Mouse (Mus musculus) hindbrain, postnatal 0 days (tissue): Measurements from ENCODE around the gene Pwwp2a. TPM values are rescaled to one million over a fixed set of nuclear protein-coding genes. Genes with fewer than 3 reads are reported as not detected.

ENCODE experiments used
- ATAC-seq: fragments of 200-750 bp; cut with Nextera tagmentation; 2 replicates; pipeline ENCODE4 v1.8.0; 2017; ENCODE audit warnings: mild to moderate bottlenecking, moderate TSS enrichment, moderate library complexity
- DNase-seq: peaks from one replicate; pipeline ENCODE4 v3.0.0-alpha.2; 2015; ENCODE audit warnings: low spot score
- H3K27ac ChIP-seq: fragments of 300-500 bp; sonication (generic); 2 replicates; pipeline ENCODE4 v1.5.1; 2014; ENCODE audit warnings: mild to moderate bottlenecking
- H3K27me3 ChIP-seq: fragments of 300-500 bp; sonication (generic); 2 replicates; pipeline ENCODE4 v1.6.1; 2014; ENCODE audit warnings: low read length, mixed read lengths; ENCODE audit not compliant: insufficient read depth
- H3K36me3 ChIP-seq: fragments of 300-500 bp; sonication (generic); 2 replicates; pipeline ENCODE4 v1.6.1; 2014; ENCODE audit warnings: low read length, mixed read lengths; ENCODE audit not compliant: insufficient read depth
- H3K4me1 ChIP-seq: fragments of 300-500 bp; sonication (generic); 2 replicates; pipeline ENCODE4 v1.6.1; 2014; ENCODE audit warnings: antibody characterized with exemption, low read length, mixed read lengths; ENCODE audit not compliant: insufficient read depth
- H3K4me2 ChIP-seq: fragments of 300-500 bp; sonication (generic); 2 replicates; pipeline ENCODE4 v1.6.1; 2014; ENCODE audit warnings: low read depth, mild to moderate bottlenecking, low read length, moderate library complexity, mixed read lengths
- H3K4me3 ChIP-seq: fragments of 300-500 bp; sonication (generic); 2 replicates; pipeline ENCODE4 v1.5.1; 2014; ENCODE audit warnings: low read length
- H3K9ac ChIP-seq: fragments of 300-500 bp; sonication (generic); replicated peaks from 2 replicates; pipeline ENCODE4 v1.6.1; 2014; ENCODE audit warnings: mild to moderate bottlenecking, low read length, moderate library complexity, mixed read lengths
- H3K9me3 ChIP-seq: fragments of 300-500 bp; sonication (generic); 2 replicates; pipeline ENCODE4 v1.6.1; 2016; ENCODE audit warnings: low read length, mixed read lengths
- CTCF ChIP-seq: IDR thresholded peaks from 2 replicates; pipeline ENCODE4 v1.5.1; 2016; ENCODE audit warnings: antibody characterized with exemption, control low read depth, low read depth
- WGBS: fragments of 180-500 bp; shearing (Covaris S2); extraction: QIAGEN DNeasy Blood & Tissue Kit; methylation state at CpG from one replicate; pipeline ENCODE4 v1.1.7; 2014; 5-methylcytosine and 5-hydroxymethylcytosine counted together
- polyA plus RNA-seq: library from polyadenylated mRNA; unstranded; fragments of >200 nt; fragmentation: Nextera tagmentation; extraction: Ambion mirVana; gene quantifications from 2 replicates; pipeline ENCODE4 v1.2.1, GENCODE M21; 2015
- total RNA-seq: library from RNA; depleted of rRNA; stranded (reverse); fragments of >200 nt; gene quantifications from 2 replicates; pipeline ENCODE4 v1.2.3, GENCODE M21; 2014; rRNA removed

Pwwp2a gene
- total RNA-seq (24.0 and 25.4 TPM in 2 replicates), polyA plus RNA-seq (19.4 and 21.1 TPM in 2 replicates)

DNA sequence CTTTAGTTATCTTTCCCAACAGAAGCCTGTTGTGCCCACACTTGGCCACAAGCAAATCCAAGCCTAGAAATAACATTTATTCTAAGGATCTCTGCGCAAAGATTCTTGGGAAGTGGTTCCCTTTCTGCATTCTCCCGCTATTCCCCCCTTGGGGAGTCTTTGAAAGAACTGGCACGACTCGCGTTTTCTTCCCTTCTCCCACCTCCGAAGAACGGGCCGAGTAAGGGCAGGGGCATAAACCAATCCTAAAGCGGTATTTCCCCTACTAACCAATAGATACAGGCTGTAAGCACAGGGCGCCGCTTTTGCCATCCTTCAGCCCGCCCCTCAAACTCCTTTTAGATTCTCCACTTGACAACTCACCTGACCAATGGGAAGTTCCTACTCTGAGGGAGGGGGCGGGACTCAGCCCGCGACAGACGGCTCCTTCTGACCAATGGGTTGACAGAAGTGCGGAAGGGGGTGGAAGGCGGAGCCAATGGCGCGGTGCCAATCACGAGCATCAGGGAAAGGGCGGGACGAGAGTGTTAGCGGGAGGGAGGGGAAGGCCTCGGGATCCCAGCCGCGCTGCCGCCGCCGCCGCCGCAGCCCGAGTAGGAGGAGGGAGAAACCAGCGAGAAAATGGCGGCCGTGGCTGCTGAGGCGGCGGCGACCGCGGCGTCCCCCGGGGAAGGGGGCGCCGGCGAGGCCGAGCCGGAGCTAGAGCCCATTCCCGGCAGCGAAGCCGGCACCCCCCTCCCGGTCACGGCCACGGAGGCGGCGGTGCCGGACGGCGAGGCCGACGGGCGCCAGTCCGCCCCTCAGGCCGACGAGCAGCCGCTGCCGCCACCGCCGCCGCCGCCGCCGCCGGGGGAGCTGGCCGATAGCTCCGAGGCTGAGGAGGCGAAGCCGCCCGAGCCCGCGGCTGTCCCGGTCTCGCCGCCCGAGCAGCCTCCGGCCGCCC is at the start of gene Pwwp2a:
Gene Pwwp2a, plus strand, starts transcription at position 527 of the 943 bp plus-strand sequence.
- Histone ChIP-seq H3K27ac (peak within 1 kb of the TSS; percentile 97), H3K9me3 (no peaks in the 10 kb centered on the region), H3K27me3 (no peaks in the 10 kb centered on the region), H3K4me2 (peak within 1 kb of the TSS; percentile 79), H3K4me3 (peak within 1 kb of the TSS; percentile 96), H3K36me3 (0 out of 2 replicates have a peak, but pooled peaks cover 3% of the 10 kb centered on the region), H3K9ac (peak within 1 kb of the TSS; percentile 97), H3K4me1 (peaks cover 6% of the 10 kb centered on the region; the same call in 1 of the 2 replicates)
- peak; percentile 99 for ATAC-seq
- WGBS: 0% methylated on average over 58 of the region's 87 CpGs
- TF ChIP-seq CTCF: peak; percentile 40
- DNase-seq: peak; percentile 100

DNA sequence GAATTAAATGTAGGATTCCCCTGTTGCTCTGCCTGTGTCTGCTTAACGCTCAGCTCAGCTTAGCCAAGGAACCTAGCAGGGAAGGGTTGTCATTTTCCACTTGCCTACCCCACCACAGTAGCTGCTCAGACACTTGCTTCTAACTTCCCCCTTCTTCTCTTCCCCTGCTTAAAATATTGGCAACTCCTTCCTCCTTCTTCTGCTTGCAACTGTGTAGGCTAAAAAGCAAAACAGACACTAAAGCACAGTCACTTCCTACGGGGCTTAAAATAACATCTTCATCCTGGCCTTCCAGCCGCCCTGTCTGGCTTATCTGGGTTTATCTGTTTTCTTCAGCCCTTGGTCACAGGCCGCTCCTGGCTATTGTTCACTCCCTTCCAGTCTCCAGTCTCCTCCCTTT is 49.2 kb upstream of the Pwwp2a start:
- Histone ChIP-seq H3K4me1 (peaks cover 10% of the 10 kb centered on the region; the same call in 1 of the 2 replicates), H3K4me2 (no peak overlapping the region), H3K27me3 (no peaks in the 10 kb centered on the region), H3K36me3 (no peaks in the 10 kb centered on the region), H3K9me3 (no peaks in the 10 kb centered on the region), H3K27ac (0 out of 2 replicates have a peak overlapping the region, but pooled peaks have one; percentile 20), H3K4me3 (no peak overlapping the region), H3K9ac (no peak overlapping the region)
- 48% methylated on average over 4 of the region's 4 CpGs for WGBS
- DNase-seq (no peak), ATAC-seq (no peak)
- TF ChIP-seq CTCF: no peak

DNA sequence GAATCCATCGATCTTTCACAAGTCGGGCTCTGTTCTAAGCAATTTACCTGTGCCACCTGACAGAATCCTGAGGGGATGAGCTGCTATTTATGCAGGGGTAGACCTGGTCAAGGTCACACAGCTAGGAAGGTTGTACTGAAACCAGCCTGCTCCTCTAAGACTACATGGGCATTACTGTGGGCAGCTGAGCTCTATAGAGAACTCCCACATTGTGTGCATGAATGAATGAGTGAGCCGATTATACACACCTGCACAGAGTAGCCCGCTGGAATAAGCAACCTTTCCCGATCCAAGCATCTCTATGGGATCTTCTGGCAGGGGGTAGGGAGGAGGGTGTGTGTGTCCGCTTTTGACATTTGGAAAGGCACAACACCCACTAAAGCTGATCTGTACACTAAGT is 48.6 kb upstream of the Pwwp2a start:
- DNase-seq: no peak
- H3K9me3 ChIP-seq: no peaks in the 10 kb centered on the region
- no peak overlapping the region for H3K4me3 ChIP-seq
- H3K27me3 ChIP-seq: no peaks in the 10 kb centered on the region
- ATAC-seq: peak; percentile 22; the same call in 1 of the 2 replicates
- TF ChIP-seq CTCF: no peak
- no peaks in the 10 kb centered on the region for H3K36me3 ChIP-seq
- 77% methylated on average over 6 of the region's 6 CpGs for WGBS
- H3K4me2 ChIP-seq: no peak overlapping the region
- 0 out of 2 replicates have a peak overlapping the region, but pooled peaks have one; percentile 21 for H3K9ac ChIP-seq
- H3K27ac ChIP-seq: peak overlapping the region; percentile 58; the same call in 1 of the 2 replicates
- H3K4me1 ChIP-seq: peaks cover 10% of the 10 kb centered on the region; the same call in 1 of the 2 replicates

DNA sequence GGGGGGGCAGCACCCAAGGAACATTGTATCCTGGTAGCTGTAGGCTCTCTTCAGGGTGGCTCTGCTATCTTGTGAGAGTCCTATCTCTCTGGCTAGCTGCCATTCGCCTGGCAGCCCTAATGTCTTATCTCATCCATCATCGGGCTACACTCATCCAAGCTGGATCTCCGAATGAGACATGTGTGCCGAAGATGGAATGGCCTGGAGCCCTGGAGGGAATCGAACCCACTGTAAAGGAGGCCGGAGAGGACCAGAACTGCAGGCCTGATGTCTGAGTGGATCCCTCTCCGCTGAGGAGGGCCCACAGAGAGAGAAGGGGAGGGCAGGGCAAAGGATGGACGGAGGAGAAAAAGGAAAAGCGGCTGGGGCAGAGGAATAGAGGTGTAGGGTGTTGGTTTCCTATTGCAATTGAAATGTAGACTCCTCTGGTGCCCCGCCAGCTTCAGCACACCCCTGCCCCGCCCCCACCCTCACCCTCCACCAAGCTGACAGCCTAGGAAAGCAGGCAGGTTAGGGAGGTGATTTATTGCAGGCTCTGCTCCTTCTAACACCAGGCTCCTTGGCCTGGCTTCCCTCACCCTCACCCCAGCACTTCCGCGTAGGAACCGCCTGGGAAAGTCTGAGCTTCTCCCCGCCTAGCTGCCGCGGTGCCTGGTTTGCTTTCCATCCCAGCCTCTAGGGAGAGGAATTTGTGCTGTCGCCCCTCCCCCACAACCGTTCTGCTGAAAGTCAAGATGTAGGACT is 48.0 kb upstream of the Pwwp2a start:
- H3K9ac ChIP-seq: 0 out of 2 replicates have a peak overlapping the region, but pooled peaks have one; percentile 21
- ATAC-seq: peak; percentile 61
- peak; percentile 6; the same call in 1 of the 2 replicates for TF ChIP-seq CTCF

DNA sequence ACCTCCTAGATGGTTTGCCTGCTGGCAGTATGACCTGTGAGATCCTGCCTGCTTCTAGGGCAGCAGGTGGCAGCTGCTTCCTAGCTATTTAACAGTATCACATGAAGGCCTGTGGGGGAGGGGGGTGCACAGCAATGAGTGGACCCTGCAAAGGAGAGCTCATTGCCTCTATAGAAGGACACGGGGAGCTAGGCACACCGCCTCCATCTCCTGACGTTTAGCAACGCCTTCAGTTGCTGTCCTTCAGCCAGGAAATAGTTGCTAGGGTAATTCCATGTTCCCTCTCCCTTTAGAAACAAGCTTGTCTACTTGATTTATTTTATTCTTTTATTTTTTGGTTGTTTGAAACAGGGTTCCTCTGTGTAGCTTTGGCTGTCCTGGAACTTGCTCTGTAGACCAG is 45.0 kb upstream of the Pwwp2a start:
- 51% methylated on average over 4 of the region's 4 CpGs for WGBS
- Histone ChIP-seq H3K36me3 (no peaks in the 10 kb centered on the region), H3K9me3 (no peaks in the 10 kb centered on the region), H3K9ac (no peak overlapping the region), H3K27me3 (no peaks in the 10 kb centered on the region), H3K4me1 (peaks cover 10% of the 10 kb centered on the region; the same call in 1 of the 2 replicates), H3K4me2 (no peak overlapping the region), H3K4me3 (no peak overlapping the region), H3K27ac (no peak overlapping the region)
- TF ChIP-seq CTCF: no peak
- no peak for ATAC-seq
- no peak for DNase-seq

More for the DNA sequence above, 48.0 kb upstream of the Pwwp2a start:
- 18% methylated on average over 19 of the region's 19 CpGs for WGBS
- DNase-seq: peak; percentile 75
- H3K36me3 ChIP-seq: no peaks in the 10 kb centered on the region
- no peaks in the 10 kb centered on the region for H3K9me3 ChIP-seq
- no peaks in the 10 kb centered on the region for H3K27me3 ChIP-seq
- peaks cover 10% of the 10 kb centered on the region; the same call in 1 of the 2 replicates for H3K4me1 ChIP-seq
- 0 out of 2 replicates have a peak overlapping the region, but pooled peaks have one; percentile 23 for H3K4me2 ChIP-seq
- H3K4me3 ChIP-seq: no peak overlapping the region
- peak overlapping the region; percentile 58 for H3K27ac ChIP-seq

DNA sequence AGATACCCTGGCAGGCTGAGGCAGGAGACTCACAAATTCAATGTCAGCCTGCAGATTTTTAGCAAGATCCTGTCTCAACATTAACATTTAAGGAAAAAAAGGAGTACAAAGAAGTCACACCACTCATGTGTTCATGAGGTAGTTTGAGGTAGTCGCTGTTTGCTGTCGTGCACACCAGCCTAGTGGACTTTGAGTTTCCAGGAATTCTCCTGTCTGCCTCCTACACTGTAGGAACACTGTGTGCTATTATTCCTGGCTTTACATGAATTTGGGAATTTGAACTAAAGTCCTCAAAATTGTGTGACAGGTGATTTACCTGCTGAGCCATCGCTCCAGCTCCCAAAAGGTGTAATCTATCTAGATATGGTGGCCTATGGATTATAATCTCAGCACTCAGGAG is 43.3 kb upstream of the Pwwp2a start:
- DNase-seq: no peak
- Histone ChIP-seq H3K27me3 (no peaks in the 10 kb centered on the region), H3K36me3 (no peaks in the 10 kb centered on the region), H3K27ac (no peak overlapping the region), H3K9ac (no peak overlapping the region), H3K4me2 (no peak overlapping the region), H3K4me3 (no peak overlapping the region), H3K4me1 (peaks cover 17% of the 10 kb centered on the region; the same call in 1 of the 2 replicates), H3K9me3 (no peaks in the 10 kb centered on the region)
- no peak for TF ChIP-seq CTCF
- ATAC-seq: no peak
- 95% methylated on average over 3 of the region's 3 CpGs for WGBS
